Mouse (Mus musculus) T-helper 17 cell (primary cell): ENCODE results near the gene Kifc5b.
"Not testable (repeated sequence)": the region's sequence is repeated elsewhere in the genome, so short reads cannot be mapped to it uniquely, and the experiment has no call there.

Experiments used
- in situ Hi-C, 2 experiments: fragments of 300-600 bp; cut with MboI, MseI; formaldehyde crosslinking; loops; 1 replicate in 1 of 2; 2 replicates in 1 of 2; pipeline ENCODE4 v1.15.1; 2025; ENCODE audit warnings: high pct_unique_total_duplicates in 2 of 2

Gene Kifc5b

GRCm38 (mm10) chr17:26917560-26917959, 669 bp downstream of the Kifc5b start:
- in situ Hi-C loops, result not testable (repeated sequence)

- in situ Hi-C loops, result no loop called here
Observed at GRCm38 (mm10) chr17:26918343-26918742, 1.5 kb downstream of the Kifc5b start.

GRCm38 (mm10) chr17:26919516-26919915, 2.6 kb downstream of the Kifc5b start:
- in situ Hi-C loops, result not testable (repeated sequence)

- in situ Hi-C loops, result loop anchor here in 1 of 2 experiments (10.0 kb wide), 1 partner anchor 52 kb away; the partner anchor contains the start of gene Zbtb9
Observed at GRCm38 (mm10) chr17:26922368-26922767, 5.5 kb downstream of the Kifc5b start.

- in situ Hi-C loops, result loop anchor here in 1 of 2 experiments (10.0 kb wide), 1 partner anchor 49 kb away; the partner anchor contains the start of gene Zbtb9
Observed at GRCm38 (mm10) chr17:26925414-26925813, 8.5 kb downstream of the Kifc5b start.

GRCm38 (mm10) chr17:26931795-26932194, 14.9 kb downstream of the Kifc5b start:
- in situ Hi-C loops, result not testable (repeated sequence)

GRCm38 (mm10) chr17:26932839-26933398, 16.0 kb downstream of the Kifc5b start, which contains the start of gene Phf1:
Gene Phf1, plus strand, starts transcription at chr17:26933052.
- in situ Hi-C loops, result no loop called here

- in situ Hi-C loops, result no loop called here
Observed at GRCm38 (mm10) chr17:26933419-26933818, 16.5 kb downstream of the Kifc5b start.

- in situ Hi-C loops, result no loop called here
Observed at GRCm38 (mm10) chr17:26933885-26934827, 17.3 kb downstream of the Kifc5b start.

- in situ Hi-C loops, result no loop called here
Observed at GRCm38 (mm10) chr17:26935027-26935426, 18.1 kb downstream of the Kifc5b start.

GRCm38 (mm10) chr17:26936453-26936852, 19.6 kb downstream of the Kifc5b start:
- in situ Hi-C loops, result no loop called here

- in situ Hi-C loops, result no loop called here
Observed at GRCm38 (mm10) chr17:26936921-26937695, 20.2 kb downstream of the Kifc5b start.

- in situ Hi-C loops, result no loop called here
Observed at GRCm38 (mm10) chr17:26937883-26938695, 21.2 kb downstream of the Kifc5b start.

- in situ Hi-C loops, result no loop called here
Observed at GRCm38 (mm10) chr17:26938731-26939130, 21.8 kb downstream of the Kifc5b start.

GRCm38 (mm10) chr17:26939178-26939972, 22.5 kb downstream of the Kifc5b start, which contains the start of gene Cuta:
Gene Cuta, minus strand, starts transcription at chr17:26939569.
- in situ Hi-C loops, result no loop called here

GRCm38 (mm10) chr17:26939973-26940300, 23.0 kb downstream of the Kifc5b start:
- in situ Hi-C loops, result no loop called here

- in situ Hi-C loops, result no loop called here
Observed at GRCm38 (mm10) chr17:26941031-26941789, 24.3 kb downstream of the Kifc5b start, which contains the start of gene Syngap1. Gene Syngap1, plus strand, starts transcription at chr17:26941253.

GRCm38 (mm10) chr17:26941841-26942570, 25.1 kb downstream of the Kifc5b start:
- in situ Hi-C loops, result no loop called here
